Comparison of ENCODE assay signal across 10 mouse cellular contexts in the genomic region with DNA sequence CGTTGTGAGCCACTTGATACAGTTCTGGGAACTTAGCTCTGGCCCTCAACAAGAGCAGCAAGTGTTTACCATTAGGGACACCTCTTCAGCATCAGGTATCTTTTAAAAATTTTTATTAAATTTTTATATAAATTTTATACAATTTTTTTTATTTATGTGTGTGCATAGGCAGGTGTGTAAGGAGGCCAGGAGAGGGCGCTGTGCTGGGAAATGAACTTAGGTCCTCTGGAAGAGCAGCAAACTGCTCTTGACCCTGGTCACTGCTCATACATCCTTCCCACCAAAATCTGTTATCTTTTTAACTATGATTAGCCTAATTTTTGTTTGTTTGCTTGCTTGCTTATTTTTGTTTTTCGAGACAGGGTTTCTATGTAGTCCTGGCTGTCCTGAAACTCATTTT. TPM values are rescaled to one million over a fixed set of nuclear protein-coding genes. Genes with fewer than 3 reads are reported as not detected.
A peak's percentile ranks its signal among the peaks of the same experiment; 100 is the strongest.
DNase-seq lines count a peak whose midpoint lies in the region; ATAC-seq and TF ChIP-seq lines count a peak whose summit lies in the region.
"Had no signal": no experiment of that assay in that cellular context is flagged by ENCODE, and none has a peak within 500 bp of the region (broad histone marks: within the 10 kb centered on the region; RNA-seq: fewer than 3 reads in every experiment).

No protein-coding gene starts in this region.

- H3K9ac ChIP-seq in liver, embryonic 14.5 days (replicated peaks) = no peak overlapping the region
- no peak overlapping the region for H3K9ac ChIP-seq in midbrain, embryonic 14.5 days (replicated peaks; ENCODE audit: low read length)
- H3K9ac ChIP-seq: midbrain, embryonic 12.5 days had no signal

- no peak for ATAC-seq in liver, embryonic 14.5 days (ENCODE audit: insufficient read depth)
- ATAC-seq in midbrain, embryonic 14.5 days (ENCODE audit: low FRiP score, low TSS enrichment) = no peak

- H3K4me2 ChIP-seq in liver, embryonic 14.5 days (ENCODE audit: low read depth) = no peak overlapping the region
- H3K4me2 ChIP-seq in midbrain, embryonic 14.5 days (ENCODE audit: low read length) = no peak overlapping the region
- H3K4me2 ChIP-seq: midbrain, embryonic 12.5 days had no signal

- peak; percentile 49 for DNase-seq in kidney, postnatal 10 days
- DNase-seq in kidney, adult 9 months = no peak
- peak; percentile 4 for DNase-seq in A20 (ENCODE audit: low read depth, low spot score)
- no peak for DNase-seq in liver, embryonic 14.5 days (ENCODE audit: low read depth in 3 of 3, low spot score in 3 of 3)
- DNase-seq in embryonic facial prominence, embryonic 10.5 days (ENCODE audit: low spot score) = no peak
- no peak for DNase-seq in frontal cortex, postnatal 25 days (ENCODE audit: low spot score in 2 of 2)
- DNase-seq in midbrain, embryonic 14.5 days = no peak
- DNase-seq: kidney, adult 11 months had no signal

- H3K27me3 ChIP-seq in E14TG2a.4 (ENCODE audit: insufficient read depth, low read length) = no peaks in the 10 kb centered on the region
- H3K27me3 ChIP-seq in liver, embryonic 14.5 days (ENCODE audit: control insufficient read depth, insufficient read depth, low read length) = no peaks in the 10 kb centered on the region
- no peaks in the 10 kb centered on the region for H3K27me3 ChIP-seq in embryonic facial prominence, embryonic 10.5 days (replicated peaks; ENCODE audit: low read depth, poor library complexity, severe bottlenecking)
- H3K27me3 ChIP-seq in midbrain, embryonic 14.5 days (ENCODE audit: control insufficient read depth, insufficient read depth, low read length) = no peaks in the 10 kb centered on the region
- H3K27me3 ChIP-seq: midbrain, embryonic 12.5 days had no signal

- H3K4me1 ChIP-seq in E14TG2a.4 (replicated peaks; ENCODE audit: low read depth, low read length) = peaks cover 56% of the 10 kb centered on the region
- no peaks in the 10 kb centered on the region for H3K4me1 ChIP-seq in liver, embryonic 14.5 days (replicated peaks; ENCODE audit: control insufficient read depth in 2 of 2, insufficient read depth in 2 of 2, low read length in 1 of 2)
- 0 out of 2 replicates have a peak, but pooled peaks cover 5% of the 10 kb centered on the region for H3K4me1 ChIP-seq in embryonic facial prominence, embryonic 10.5 days
- H3K4me1 ChIP-seq in midbrain, embryonic 14.5 days (ENCODE audit: control insufficient read depth, insufficient read depth, low read length) = no peaks in the 10 kb centered on the region
- H3K4me1 ChIP-seq: midbrain, embryonic 12.5 days had no signal

- no peak for TF ChIP-seq EP300 in liver, embryonic 14.5 days (IDR thresholded peaks at IDR 0.05; ENCODE audit: low read depth)

- peaks cover 5% of the 10 kb centered on the region for H3K9me3 ChIP-seq in E14TG2a.4 (ENCODE audit: low read length)
- no peaks in the 10 kb centered on the region for H3K9me3 ChIP-seq in liver, embryonic 14.5 days (ENCODE audit: control insufficient read depth, low read length)
- no peaks in the 10 kb centered on the region for H3K9me3 ChIP-seq in embryonic facial prominence, embryonic 10.5 days
- H3K9me3 ChIP-seq in midbrain, embryonic 14.5 days (ENCODE audit: control insufficient read depth, low read length) = no peaks in the 10 kb centered on the region
- H3K9me3 ChIP-seq: midbrain, embryonic 12.5 days had no signal

- TF ChIP-seq CTCF in E14TG2a.4 (conservative IDR thresholded peaks at IDR 0.05; ENCODE audit: low read length) = peak; percentile 58
- TF ChIP-seq CTCF in liver, embryonic 14.5 days (IDR thresholded peaks at IDR 0.05; ENCODE audit: low read depth) = peak; percentile 44

- WGBS in liver, embryonic 14.5 days (ENCODE audit: insufficient replicate concordance) = 47% methylated on average over 3 of the region's 3 CpGs
- 78% methylated on average over 3 of the region's 3 CpGs for WGBS in embryonic facial prominence, embryonic 10.5 days
- 78% methylated on average over 3 of the region's 3 CpGs for WGBS in midbrain, embryonic 14.5 days

- H3K36me3 ChIP-seq in E14TG2a.4 (ENCODE audit: insufficient read depth, low read length) = no peaks in the 10 kb centered on the region
- H3K36me3 ChIP-seq in liver, embryonic 14.5 days (replicated peaks; ENCODE audit: control insufficient read depth, insufficient read depth, low read depth) = no peaks in the 10 kb centered on the region
- no peaks in the 10 kb centered on the region for H3K36me3 ChIP-seq in embryonic facial prominence, embryonic 10.5 days (replicated peaks)
- H3K36me3 ChIP-seq in midbrain, embryonic 14.5 days (ENCODE audit: control insufficient read depth, insufficient read depth, low read length) = no peaks in the 10 kb centered on the region
- H3K36me3 ChIP-seq: midbrain, embryonic 12.5 days had no signal

- H3K27ac ChIP-seq in liver, embryonic 14.5 days = no peak overlapping the region
- H3K27ac ChIP-seq in embryonic facial prominence, embryonic 10.5 days (replicated peaks) = no peak overlapping the region
- no peak overlapping the region for H3K27ac ChIP-seq in midbrain, embryonic 14.5 days (replicated peaks; ENCODE audit: low read depth, low read length)
- H3K27ac ChIP-seq: midbrain, embryonic 12.5 days had no signal

- no peak overlapping the region; the same call in 1 of the 2 replicates for H3K4me3 ChIP-seq in E14TG2a.4 (replicated peaks; ENCODE audit: low read length)
- H3K4me3 ChIP-seq in liver, embryonic 14.5 days (ENCODE audit: insufficient read depth in 1 of 2, low read depth in 2 of 2, low read length in 2 of 2) = no peak overlapping the region
- no peak overlapping the region for H3K4me3 ChIP-seq in embryonic facial prominence, embryonic 10.5 days
- H3K4me3 ChIP-seq in midbrain, embryonic 14.5 days (replicated peaks; ENCODE audit: low read depth, low read length) = no peak overlapping the region
- H3K4me3 ChIP-seq: midbrain, embryonic 12.5 days had no signal

RNA-seq across cellular contexts. Expression of a gene that starts 58.8 kb away (rescaled TPM):
- 0.03 and 0.04 TPM in 2 replicates for polyA plus RNA-seq in liver, embryonic 14.5 days (2012; rRNA removed)
- not detected in 2 replicates for polyA plus RNA-seq in liver, embryonic 14.5 days (2014; fragmentation: Nextera tagmentation; extraction: Ambion mirVana)
- 1.4 and 2.1 TPM in 2 replicates for polyA plus RNA-seq in embryonic facial prominence, embryonic 10.5 days (2016; fragmentation: Nextera tagmentation; extraction: Ambion mirVana)
- 11.3 and 11.5 TPM in 2 replicates for polyA plus RNA-seq in midbrain, embryonic 14.5 days (2014; fragmentation: Nextera tagmentation; extraction: Ambion mirVana)

Comparison
In these comparisons a context has a peak if more than half of its experiments do, and no peak if none do; other contexts are left out.
1. DNase-seq: peak in kidney, postnatal 10 days (single experiment) and A20 (single experiment); none in kidney, adult 9 months (single experiment), liver, embryonic 14.5 days (0 of 3), embryonic facial prominence, embryonic 10.5 days (single experiment), frontal cortex, postnatal 25 days (0 of 2) and midbrain, embryonic 14.5 days (single experiment).